Mouse (Mus musculus): ENCODE data around the gene Ndufab1.
A peak's percentile ranks its signal among the peaks of the same experiment; 100 is the strongest.

Ndufab1 gene

GRCm38 (mm10) chr7:122067517-122068381 lies 33.9 kb downstream of the Ndufab1 start:
- DNase-seq (ENCODE audit: extremely low spot score) = no peak

GRCm38 (mm10) chr7:122066945-122067516 lies 34.7 kb downstream of the Ndufab1 start, which contains the start of the genes Ubfd1 and Ears2:
TSS of gene Ubfd1 (plus strand) at chr7:122067175.
TSS of gene Ears2 (minus strand) at chr7:122067263.
- peak; percentile 97 for DNase-seq (ENCODE audit: extremely low spot score)

GRCm38 (mm10) chr7:122066102-122066944 lies 35.4 kb downstream of the Ndufab1 start:
- DNase-seq (ENCODE audit: extremely low spot score) = no peak

DNA sequence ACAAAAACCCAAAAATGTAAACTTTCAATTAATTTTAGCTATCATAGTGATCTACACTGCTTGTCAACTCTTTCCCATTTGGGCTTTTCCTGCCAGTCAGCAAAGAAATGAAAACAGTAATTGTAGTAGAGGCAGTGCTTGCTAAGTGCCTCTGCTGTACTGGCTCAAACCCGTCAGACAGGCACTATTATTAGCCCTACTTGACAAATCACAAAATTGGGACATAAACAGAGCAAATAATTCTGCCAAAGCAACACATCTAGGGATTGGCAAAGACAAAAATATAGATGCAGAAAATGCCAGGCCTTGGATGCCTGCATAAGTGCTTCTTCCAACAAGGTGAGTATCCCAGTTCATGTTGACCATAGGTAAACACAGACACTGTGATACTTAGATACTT lies 36.0 kb downstream of the Ndufab1 start:
- no peak for DNase-seq (ENCODE audit: extremely low spot score)

DNA sequence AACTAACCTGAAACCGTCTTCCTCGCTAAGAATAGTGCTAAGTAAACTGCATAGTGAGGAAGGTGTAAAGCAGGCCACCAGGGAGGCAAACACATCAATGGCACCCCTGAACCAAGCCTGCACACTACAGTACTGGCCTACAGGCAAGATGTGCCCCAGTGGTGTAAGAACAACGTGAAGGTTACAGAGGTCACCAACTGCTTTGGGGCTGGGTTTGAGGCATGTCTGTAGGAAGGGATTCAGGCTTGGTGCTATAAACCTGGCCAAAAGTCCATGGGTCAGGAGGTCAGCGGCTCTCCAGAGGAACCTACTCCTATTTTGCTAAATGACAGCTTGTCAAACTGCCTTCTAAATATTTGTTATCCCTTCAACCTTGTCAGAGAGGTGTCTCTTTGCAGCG lies 45.1 kb downstream of the Ndufab1 start:
- no peak for DNase-seq (ENCODE audit: extremely low spot score)

DNA sequence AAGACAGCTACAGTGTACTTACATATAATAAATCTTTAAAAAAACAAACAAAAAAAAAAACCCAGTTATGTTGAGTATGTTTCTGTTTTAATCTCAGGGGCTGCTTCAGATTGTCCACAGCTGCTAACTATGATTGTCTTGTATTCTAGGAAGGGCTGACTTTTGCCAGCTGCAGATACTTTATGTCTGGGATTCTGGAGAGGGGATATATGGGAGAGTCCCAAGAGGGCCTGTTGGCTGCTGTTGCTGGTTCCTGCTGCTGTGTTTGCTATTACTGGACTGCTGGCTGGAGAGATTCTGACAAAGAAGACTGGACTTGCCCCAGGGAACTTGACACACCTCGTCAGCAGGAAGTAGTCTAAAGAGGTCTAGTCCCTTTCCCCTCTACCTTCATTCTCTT lies 50.9 kb downstream of the Ndufab1 start:
- DNase-seq (ENCODE audit: extremely low spot score) = no peak

DNA sequence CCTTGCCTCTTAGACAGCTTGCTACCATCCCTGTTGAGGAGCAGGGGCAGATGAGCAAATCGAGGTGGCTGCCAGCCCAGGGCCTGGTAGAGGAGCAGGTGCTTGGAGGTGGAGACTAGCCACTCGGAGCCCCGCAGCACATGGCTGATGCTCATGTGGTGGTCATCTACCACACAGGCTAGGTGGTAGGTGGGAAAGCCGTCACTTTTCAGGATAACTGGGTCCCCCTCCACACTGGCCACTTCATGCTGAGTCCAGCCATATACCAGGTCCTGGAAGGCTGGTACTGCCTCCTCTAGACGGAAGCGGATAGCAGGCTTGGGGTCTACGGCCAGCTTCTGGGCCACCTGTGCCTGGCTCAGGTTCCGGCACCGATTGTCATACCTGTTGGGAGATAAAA lies 53.5 kb downstream of the Ndufab1 start:
- no peak for DNase-seq (ENCODE audit: extremely low spot score)

DNA sequence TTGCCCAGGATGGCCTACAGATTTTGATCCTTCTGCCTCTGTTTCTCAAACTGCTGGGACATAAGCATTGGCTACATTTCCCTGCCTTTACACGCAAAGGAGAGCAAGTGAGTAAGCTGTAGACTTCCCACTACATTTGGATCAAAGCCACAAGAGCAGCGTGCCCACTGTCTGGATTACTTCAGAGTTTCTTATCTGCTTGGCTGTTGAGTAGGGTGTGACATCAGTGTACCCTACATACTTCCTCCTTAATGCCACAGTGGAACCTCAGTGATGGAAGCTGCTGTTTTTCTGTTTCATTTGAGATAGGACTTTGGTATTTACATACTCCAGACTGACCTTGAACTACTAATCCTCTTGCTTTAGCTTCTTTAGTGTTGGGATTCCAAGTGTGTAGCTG lies 54.9 kb downstream of the Ndufab1 start:
- DNase-seq (ENCODE audit: extremely low spot score) = no peak

GRCm38 (mm10) chr7:122045711-122046110 lies 56.0 kb downstream of the Ndufab1 start:
- DNase-seq (ENCODE audit: extremely low spot score) = no peak

GRCm38 (mm10) chr7:122045181-122045634 lies 56.5 kb downstream of the Ndufab1 start:
- DNase-seq (ENCODE audit: extremely low spot score) = no peak

GRCm38 (mm10) chr7:122044106-122044505 lies 57.6 kb downstream of the Ndufab1 start:
- no peak for DNase-seq (ENCODE audit: extremely low spot score)
